Mouse (Mus musculus) lung, postnatal 36 days (tissue): ENCODE results near the gene Muc13.

Experiments
- DNase-seq: peaks from one replicate; pipeline ENCODE4 v3.0.0; 2022; ENCODE audit warnings: mixed read lengths

Muc13 gene

DNA sequence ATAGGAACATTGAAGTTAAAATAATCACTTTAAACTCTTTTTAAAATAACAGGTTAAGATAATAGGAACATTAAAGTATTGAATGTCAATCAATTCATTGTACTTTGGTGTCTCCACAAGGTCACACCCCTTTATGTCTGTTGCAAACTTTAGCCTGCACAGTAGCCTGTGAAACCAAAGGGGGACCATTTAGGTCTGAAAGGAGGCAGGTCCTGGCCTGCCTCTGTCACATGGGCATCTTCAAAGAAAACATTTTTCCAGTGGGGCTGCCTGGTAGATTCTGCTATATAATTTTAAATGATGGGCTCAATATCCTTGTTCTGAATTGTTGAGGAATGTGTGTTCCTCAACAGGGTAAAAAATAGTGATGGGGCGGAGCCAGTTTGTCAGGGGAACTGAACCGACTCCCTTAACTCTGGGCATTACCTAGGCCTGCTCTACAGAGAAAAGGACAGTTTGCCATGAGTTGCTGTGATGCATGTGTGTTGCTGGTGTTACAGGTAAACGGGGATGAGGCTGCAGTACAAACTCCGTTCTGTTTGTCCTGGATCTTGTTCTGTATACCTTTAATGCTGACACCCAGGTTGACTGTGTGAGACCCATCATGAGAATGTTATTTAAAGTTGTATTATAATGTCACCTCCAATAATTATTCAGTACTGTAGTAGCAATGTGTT, 22.9 kb upstream of the Muc13 start:
- no peak for DNase-seq

- no peak for DNase-seq
Measured at GRCm38 (mm10) chr16:33772809-33773208, 21.0 kb upstream of the Muc13 start.

DNA sequence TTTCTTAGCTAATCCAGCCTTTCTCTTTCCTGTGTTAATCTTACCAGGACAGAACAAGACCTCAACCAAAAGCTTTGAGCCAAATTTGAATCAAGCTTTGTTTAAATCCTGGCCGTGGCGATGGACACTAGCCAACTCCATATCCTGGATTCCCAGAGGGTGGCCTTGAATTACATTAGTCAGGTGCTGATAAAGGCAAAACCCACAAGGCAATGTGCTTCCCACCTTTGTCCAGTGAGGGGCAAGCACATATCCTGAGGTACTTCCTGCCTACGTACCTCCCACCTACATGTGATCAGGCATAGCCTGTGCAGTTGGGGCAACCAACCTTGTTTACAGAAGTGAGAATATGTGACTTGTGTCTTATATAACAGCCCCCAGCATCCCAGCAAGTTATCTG, 18.9 kb upstream of the Muc13 start:
- DNase-seq, result no peak

GRCm38 (mm10) chr16:33775733-33776335, 18.0 kb upstream of the Muc13 start:
- no peak for DNase-seq

DNA sequence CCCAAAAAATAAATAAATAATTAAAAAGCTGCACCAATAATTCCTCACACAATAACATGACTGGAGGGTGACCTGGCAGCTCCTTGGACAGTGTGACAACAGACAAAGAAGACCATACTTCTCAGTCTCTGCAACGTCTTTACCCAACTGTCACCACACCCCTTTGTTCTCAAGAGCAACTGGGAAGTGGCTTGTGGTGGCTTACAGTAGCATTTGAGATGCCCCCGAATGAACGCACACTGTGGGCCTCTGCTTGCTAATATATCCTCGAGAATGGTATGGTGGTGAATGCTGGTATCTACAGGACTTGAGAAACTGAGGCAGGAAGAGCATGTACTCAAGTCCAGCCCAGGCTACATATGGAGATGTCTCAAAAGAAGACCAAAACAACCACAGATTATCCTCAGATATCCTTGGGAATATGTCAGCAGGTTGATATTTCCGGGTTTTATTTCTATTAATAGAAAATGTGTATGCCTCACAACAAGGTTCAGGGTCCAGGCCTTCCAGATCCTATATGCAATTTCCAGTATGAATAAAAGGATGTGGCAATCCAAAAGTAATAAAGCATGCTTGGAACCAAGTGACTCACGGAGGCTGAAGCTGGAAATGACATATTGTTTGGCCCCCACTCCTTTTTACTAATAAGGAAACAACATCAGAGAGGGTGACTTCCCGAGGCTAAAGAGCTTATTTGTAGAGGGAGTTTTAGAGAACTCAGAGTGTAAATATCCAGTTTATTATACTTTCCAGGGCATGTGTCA, 16.9 kb upstream of the Muc13 start:
- no peak for DNase-seq

- no peak for DNase-seq
Measured at GRCm38 (mm10) chr16:33777607-33778006, 16.2 kb upstream of the Muc13 start.

DNA sequence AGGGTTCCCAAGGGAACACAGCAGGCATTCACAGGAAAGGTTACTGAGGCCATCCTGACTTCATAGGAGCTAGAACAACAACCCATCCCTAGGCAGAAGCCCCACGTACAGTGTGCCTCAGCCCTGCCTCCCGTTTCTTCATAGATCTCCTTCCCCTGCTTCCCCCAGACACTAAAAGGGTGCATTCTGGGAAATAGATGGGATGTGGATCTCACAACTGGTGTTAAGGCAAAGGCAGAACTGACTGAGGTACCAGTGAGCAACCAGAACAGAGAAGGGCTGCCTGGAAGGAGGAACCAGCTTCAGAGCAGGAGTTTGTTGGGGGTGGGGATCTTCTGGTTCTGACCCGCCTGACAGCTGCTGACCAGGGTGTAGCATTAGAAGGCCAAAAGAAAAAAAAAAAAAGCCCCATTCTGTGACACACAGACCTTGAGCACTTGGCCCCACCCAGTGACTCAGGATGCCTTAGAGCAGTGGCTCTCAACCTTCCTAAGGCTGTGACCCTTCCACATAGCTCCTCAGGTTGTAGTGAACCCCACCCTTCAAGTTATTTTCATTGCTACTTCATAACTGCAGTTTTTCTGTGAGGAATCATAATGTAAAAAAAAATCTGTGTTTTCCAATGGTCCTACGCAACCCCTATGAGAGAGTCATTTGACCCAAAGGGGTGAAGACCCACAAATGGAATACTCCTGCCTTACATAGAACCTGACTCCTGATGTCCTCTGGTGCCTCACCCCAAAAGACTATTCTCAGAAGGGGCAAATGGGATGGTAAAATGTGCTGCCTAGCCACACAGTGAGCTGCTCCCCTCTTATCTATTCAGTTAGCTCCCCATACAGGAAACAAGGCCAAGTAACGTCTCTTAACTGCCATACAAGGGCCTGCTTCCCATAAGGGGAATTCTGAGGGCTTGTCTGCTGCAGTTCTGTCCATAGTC, 11.8 kb upstream of the Muc13 start:
- DNase-seq, result no peak

GRCm38 (mm10) chr16:33782729-33783091, 11.1 kb upstream of the Muc13 start:
- DNase-seq, result no peak

- DNase-seq, result no peak
Measured at GRCm38 (mm10) chr16:33784547-33784946, 9.3 kb upstream of the Muc13 start.

DNA sequence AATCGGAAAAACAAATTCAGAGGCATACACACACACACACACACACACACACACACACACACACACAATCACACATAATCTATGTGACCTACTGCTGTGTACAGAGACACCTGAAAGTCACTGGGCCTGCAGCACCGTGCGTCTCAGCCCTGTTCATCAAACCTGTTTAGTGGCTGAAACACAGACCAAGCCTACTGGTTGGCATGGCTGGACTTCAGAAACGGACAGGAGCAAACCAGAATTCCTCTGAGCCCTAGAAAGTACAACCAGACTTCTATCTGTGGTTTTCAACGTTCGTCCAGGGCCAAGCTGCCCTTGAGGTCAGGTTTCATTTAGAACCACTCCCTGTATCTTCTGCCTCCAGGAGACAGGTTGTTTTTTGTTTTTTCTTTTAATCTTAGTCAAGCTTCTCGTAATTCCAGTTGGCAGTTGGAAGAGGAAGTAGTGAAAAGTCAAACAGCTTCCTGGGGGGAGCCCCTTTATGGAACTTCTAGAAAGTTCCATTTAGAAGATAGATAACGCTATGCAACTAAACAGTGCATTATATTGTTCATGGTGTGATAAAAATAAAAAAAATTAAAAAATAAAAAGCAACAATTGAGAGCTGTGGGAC, 8.6 kb upstream of the Muc13 start:
- DNase-seq, result no peak

- DNase-seq, result no peak
Measured at GRCm38 (mm10) chr16:33786657-33787390, 7.0 kb upstream of the Muc13 start.

DNA sequence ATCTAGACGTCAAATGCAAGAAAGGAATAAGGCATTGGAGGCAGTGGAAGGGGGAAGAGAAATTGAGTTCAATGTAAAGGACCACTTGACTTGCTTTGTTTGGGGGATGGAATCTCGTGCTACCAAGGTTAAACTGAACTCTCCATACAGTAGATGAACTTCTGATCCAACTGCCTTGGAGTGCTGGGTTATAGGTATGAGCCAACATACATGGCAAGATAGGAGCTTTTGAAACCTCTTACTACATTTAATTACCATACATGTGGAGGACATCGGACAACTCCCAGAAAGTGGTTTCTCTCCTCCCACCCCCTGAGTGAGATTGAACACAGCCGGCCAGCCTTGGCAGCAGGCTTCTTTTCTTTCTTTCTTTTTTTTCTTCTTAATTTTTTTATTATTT, 1.3 kb downstream of the Muc13 start:
- DNase-seq, result no peak

- no peak for DNase-seq
Measured at GRCm38 (mm10) chr16:33795887-33796286, 2.0 kb downstream of the Muc13 start.

GRCm38 (mm10) chr16:33796756-33797155, 2.9 kb downstream of the Muc13 start:
- no peak for DNase-seq

DNA sequence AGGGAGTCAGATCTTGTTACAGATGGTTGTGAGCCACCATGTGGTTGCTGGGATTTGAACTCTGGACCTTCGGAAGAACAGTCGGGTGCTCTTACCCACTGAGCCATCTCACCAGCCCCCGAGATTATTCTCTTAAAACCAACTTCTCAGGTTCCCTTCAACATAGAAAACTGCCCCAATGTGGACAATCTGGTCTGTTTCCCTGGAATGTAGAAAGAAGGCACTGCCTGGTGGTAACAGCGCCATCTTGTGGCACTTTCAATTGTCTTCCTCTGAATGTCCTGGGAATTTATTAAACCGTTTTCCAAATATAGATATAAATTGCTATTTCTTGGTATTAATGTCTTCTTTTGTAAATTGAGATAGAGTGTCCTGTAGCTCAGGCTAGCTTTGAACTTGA, 4.0 kb downstream of the Muc13 start:
- peak; percentile 85 for DNase-seq

GRCm38 (mm10) chr16:33810002-33810401, 16.2 kb downstream of the Muc13 start:
- peak; percentile 14 for DNase-seq

DNA sequence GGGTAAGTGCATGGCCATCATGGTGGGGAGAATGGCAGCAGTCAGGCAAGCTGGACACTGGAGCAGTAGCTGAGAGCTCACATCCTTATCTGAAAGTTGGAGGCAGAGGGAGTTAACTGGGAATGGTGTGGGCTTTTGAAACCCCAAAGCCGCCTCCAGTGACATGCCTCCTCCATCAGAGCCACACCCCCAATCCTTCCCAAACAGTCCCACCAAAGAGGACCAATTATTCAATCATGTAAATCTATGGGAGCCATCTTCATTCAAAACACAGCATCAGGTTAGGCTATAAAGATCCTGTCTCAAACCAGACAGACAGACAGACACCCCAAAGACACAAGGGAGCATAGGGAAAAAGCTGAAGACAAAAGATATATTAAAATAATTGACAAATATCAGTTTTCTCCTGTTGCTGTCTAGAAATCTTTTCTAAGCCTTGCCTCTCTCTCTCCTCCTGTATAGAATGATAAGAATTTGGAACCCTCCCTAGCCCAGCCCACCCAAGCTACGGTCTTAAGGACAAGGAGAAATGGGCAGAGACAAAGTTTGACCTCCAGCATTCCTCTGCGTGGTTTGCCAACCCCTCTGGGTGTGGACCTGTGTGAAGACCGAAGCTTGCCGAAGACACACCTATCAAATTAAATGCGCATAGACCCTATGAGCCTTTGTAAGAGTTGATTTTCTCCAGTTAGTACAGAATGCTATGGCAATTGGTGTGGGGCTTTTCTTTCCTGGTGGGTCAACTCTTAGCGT, 24.8 kb downstream of the Muc13 start:
- DNase-seq, result no peak

- peak; percentile 93 for DNase-seq
Measured at GRCm38 (mm10) chr16:33820269-33821178, 26.7 kb downstream of the Muc13 start.

DNA sequence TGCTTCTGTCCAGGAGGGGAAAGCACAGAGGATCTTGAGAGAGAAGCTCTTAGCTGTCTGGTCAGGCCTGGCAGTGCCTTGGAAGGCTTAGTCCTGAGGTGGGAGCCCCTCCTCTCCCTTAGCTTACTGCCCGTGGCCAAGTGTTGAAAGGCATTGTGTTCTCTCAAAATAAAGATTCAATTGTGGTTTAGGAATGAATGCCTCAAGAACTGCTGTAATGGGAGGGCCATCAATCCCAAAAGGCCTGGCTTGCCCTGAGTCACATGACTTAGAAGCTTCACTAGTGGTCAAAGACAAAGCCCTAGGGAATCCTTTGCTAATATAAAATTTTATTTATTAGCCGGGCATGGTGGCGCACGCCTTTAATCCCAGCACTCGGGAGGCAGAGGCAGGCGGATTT, 30.8 kb downstream of the Muc13 start:
- DNase-seq, result no peak

DNA sequence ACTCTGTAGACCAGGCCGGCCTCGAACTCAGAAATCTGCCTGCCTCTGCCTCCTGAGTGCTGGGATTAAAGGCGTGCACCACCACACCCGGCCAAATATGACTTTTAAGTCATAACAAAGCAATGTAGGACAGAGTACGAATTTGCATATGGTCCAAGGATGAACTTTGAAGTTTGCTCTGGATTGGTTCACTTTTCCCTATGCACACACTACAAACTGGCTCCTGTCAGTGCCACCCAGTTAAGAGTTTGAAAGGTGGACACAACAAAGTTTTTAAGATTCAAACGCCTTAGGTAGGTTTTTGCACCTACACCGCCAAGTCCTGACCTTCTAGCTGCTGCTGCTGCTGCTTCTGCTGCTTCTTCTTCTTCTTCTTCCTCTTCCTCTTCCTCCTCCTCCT, 34.7 kb downstream of the Muc13 start:
- DNase-seq, result no peak
